Mouse (Mus musculus) CH12.LX (cell line): Measurements from ENCODE around the gene Nrn1.

Source experiments
- CTCF ChIP-seq, 2 experiments: IDR thresholded peaks in 1 of 2; conservative IDR thresholded peaks in 1 of 2; 2 replicates each; pipeline ENCODE4 v1.5.1; 2011 to 2012; ENCODE audit warnings: low read depth in 2 of 2, low read length in 2 of 2, improper control_type of control experiment in 1 of 2, inconsistent platforms in 1 of 2, mild to moderate bottlenecking in 1 of 2, moderate library complexity in 1 of 2
- POLR2A ChIP-seq: IDR thresholded peaks from 2 replicates; pipeline ENCODE4 v1.6.1; 2011; ENCODE audit warnings: low read depth, mild to moderate bottlenecking, improper control_type of control experiment, low read length
- RCOR1 ChIP-seq: conservative IDR thresholded peaks from 2 replicates; pipeline ENCODE4 v1.6.1; 2012; ENCODE audit warnings: low read depth, mild to moderate bottlenecking, inconsistent platforms, low read length, improper control_type of control experiment
- ZMIZ1 ChIP-seq: IDR thresholded peaks from 2 replicates; pipeline ENCODE4 v1.6.1; 2012; ENCODE audit warnings: low read depth, mild to moderate bottlenecking, inconsistent platforms, low read length, improper control_type of control experiment

- TF ChIP-seq CTCF (conservative IDR thresholded peaks at IDR 0.05 in 1 of 2, IDR thresholded peaks at IDR 0.05 in 1 of 2; ENCODE audit: low read depth in 2 of 2, low read length in 2 of 2), result no peak
- TF ChIP-seq POLR2A, result no peak
- TF ChIP-seq ZMIZ1, result no peak
- no peak for TF ChIP-seq RCOR1
These were observed 27.7 kb downstream of the Nrn1 start for GRCm38 (mm10) chr13:36707088-36707690.
